Comparison of ENCODE assay signal across 21 mouse cellular contexts in the genomic region with DNA sequence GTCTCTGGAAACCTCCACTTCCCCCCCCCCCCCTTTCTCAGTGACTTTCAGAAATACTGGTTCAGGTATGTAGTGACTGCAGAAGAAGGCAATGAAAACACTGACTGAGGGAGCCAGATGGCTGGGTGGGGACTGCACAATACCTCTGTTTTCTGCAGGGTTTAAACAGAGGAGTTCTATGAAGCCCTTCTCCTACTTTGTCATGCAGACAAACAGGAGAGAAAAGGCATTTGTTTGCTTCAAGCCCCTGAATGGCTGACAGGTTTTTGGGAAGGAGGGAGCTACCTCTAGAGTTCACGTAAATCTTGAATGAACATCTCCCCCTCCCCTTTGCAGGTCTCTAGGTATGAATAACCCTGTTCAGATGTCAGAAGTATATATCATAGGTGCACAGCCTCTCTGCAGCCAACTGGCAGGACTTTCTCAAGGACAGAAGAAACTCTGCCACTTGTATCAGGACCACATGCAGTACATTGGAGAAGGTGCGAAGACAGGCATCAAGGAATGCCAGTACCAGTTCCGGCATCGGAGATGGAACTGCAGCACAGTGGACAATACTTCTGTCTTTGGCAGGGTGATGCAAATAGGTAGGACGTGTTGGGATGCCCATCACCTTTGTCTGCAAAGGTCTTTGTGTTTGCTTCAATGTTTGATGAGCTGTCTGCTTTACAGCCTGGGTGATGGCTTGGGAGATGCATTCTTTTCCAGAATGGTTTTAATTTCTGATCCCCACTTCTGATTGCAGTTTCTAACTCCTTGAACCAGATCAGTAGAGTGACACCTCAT. TPM values are rescaled to one million over a fixed set of nuclear protein-coding genes. Genes with fewer than 3 reads are reported as not detected.
DNase-seq lines count a peak whose midpoint lies in the region; ATAC-seq lines count a peak whose summit lies in the region.
"Had no signal": no experiment of that assay in that cellular context is flagged by ENCODE, and none has a peak within 500 bp of the region (broad histone marks: within the 10 kb centered on the region; RNA-seq: fewer than 3 reads in every experiment).

No protein-coding gene starts in this region.

- no peak for ATAC-seq in midbrain, embryonic 12.5 days (ENCODE audit: low FRiP score, low read depth)
- no peak for ATAC-seq in midbrain, embryonic 16.5 days
- no peak for ATAC-seq in embryonic facial prominence, embryonic 13.5 days (ENCODE audit: insufficient number of reproducible peaks, insufficient read depth, low FRiP score, low TSS enrichment, low read depth)
- ATAC-seq in hindbrain, embryonic 15.5 days (ENCODE audit: low FRiP score, low read depth), result no peak
- no peak for ATAC-seq in midbrain, embryonic 13.5 days
- ATAC-seq: forebrain, postnatal 0 days; liver, embryonic 12.5 days had no signal

- 66% methylated on average over 5 of the region's 5 CpGs for WGBS in midbrain, embryonic 12.5 days
- 73% methylated on average over 5 of the region's 5 CpGs for WGBS in midbrain, embryonic 16.5 days
- 55% methylated on average over 5 of the region's 5 CpGs for WGBS in embryonic facial prominence, embryonic 13.5 days
- 64% methylated on average over 5 of the region's 5 CpGs for WGBS in hindbrain, embryonic 15.5 days
- WGBS in midbrain, embryonic 13.5 days, result 72% methylated on average over 5 of the region's 5 CpGs

- no peak for DNase-seq in thymus, postnatal 14 days
- DNase-seq in kidney, postnatal 10 days, result no peak
- no peak for DNase-seq in frontal cortex, adult 2 months (ENCODE audit: extremely low spot score in 1 of 2, low spot score in 1 of 2)
- DNase-seq: adrenal gland, postnatal 10 days; cerebellum, adult 18-20 months; forebrain, postnatal 0 days; gastrocnemius, postnatal 14 days; right cerebral cortex, postnatal 4 days; thymus, adult 2 months had no signal

- H3K4me2 ChIP-seq in midbrain, embryonic 12.5 days (replicated peaks), result peak overlapping the region; percentile 91
- H3K4me2 ChIP-seq in midbrain, embryonic 16.5 days (ENCODE audit: low read length), result no peak overlapping the region; the same call in 1 of the 2 replicates
- H3K4me2 ChIP-seq in embryonic facial prominence, embryonic 13.5 days, result peak overlapping the region; percentile 87
- peak overlapping the region; percentile 90 for H3K4me2 ChIP-seq in hindbrain, embryonic 15.5 days
- peak overlapping the region; percentile 17; the same call in 1 of the 2 replicates for H3K4me2 ChIP-seq in midbrain, embryonic 13.5 days (replicated peaks)
- H3K4me2 ChIP-seq: kidney, embryonic 15.5 days; liver, embryonic 12.5 days had no signal

- peaks cover 42% of the 10 kb centered on the region for H3K4me1 ChIP-seq in midbrain, embryonic 12.5 days
- H3K4me1 ChIP-seq in midbrain, embryonic 16.5 days (ENCODE audit: control insufficient read depth, insufficient read depth, low read length), result peaks cover 31% of the 10 kb centered on the region
- H3K4me1 ChIP-seq in embryonic facial prominence, embryonic 13.5 days, result peaks cover 43% of the 10 kb centered on the region
- H3K4me1 ChIP-seq in hindbrain, embryonic 15.5 days (replicated peaks), result peaks cover 45% of the 10 kb centered on the region
- peaks cover 52% of the 10 kb centered on the region for H3K4me1 ChIP-seq in midbrain, embryonic 13.5 days (replicated peaks)
- H3K4me1 ChIP-seq: megakaryocyte, embryonic 14.5 days had no signal

- no peak overlapping the region for H3K9ac ChIP-seq in midbrain, embryonic 12.5 days (replicated peaks)
- H3K9ac ChIP-seq in midbrain, embryonic 16.5 days (ENCODE audit: low read depth, low read length), result no peak overlapping the region
- peak overlapping the region; percentile 100 for H3K9ac ChIP-seq in embryonic facial prominence, embryonic 13.5 days
- H3K9ac ChIP-seq in hindbrain, embryonic 15.5 days, result no peak overlapping the region
- H3K9ac ChIP-seq in midbrain, embryonic 13.5 days (replicated peaks), result no peak overlapping the region
- H3K9ac ChIP-seq: forebrain, postnatal 0 days; kidney, embryonic 15.5 days; liver, embryonic 12.5 days had no signal

- peaks cover 48% of the 10 kb centered on the region for H3K27me3 ChIP-seq in midbrain, embryonic 12.5 days
- peaks cover 15% of the 10 kb centered on the region for H3K27me3 ChIP-seq in midbrain, embryonic 16.5 days (ENCODE audit: control insufficient read depth, insufficient read depth, low read depth, low read length)
- no peaks in the 10 kb centered on the region for H3K27me3 ChIP-seq in embryonic facial prominence, embryonic 13.5 days
- H3K27me3 ChIP-seq in hindbrain, embryonic 15.5 days, result peaks cover 13% of the 10 kb centered on the region; the same call in 1 of the 2 replicates
- H3K27me3 ChIP-seq in midbrain, embryonic 13.5 days, result peaks cover 69% of the 10 kb centered on the region

- no peaks in the 10 kb centered on the region for H3K36me3 ChIP-seq in midbrain, embryonic 12.5 days
- H3K36me3 ChIP-seq in midbrain, embryonic 16.5 days (ENCODE audit: control insufficient read depth, insufficient read depth, low read length), result no peaks in the 10 kb centered on the region
- peaks cover 64% of the 10 kb centered on the region for H3K36me3 ChIP-seq in embryonic facial prominence, embryonic 13.5 days
- no peaks in the 10 kb centered on the region for H3K36me3 ChIP-seq in hindbrain, embryonic 15.5 days
- H3K36me3 ChIP-seq in midbrain, embryonic 13.5 days, result no peaks in the 10 kb centered on the region
- H3K36me3 ChIP-seq: G1E; liver, embryonic 12.5 days had no signal

- no peaks in the 10 kb centered on the region for H3K9me3 ChIP-seq in midbrain, embryonic 12.5 days
- no peaks in the 10 kb centered on the region for H3K9me3 ChIP-seq in midbrain, embryonic 16.5 days (replicated peaks; ENCODE audit: control insufficient read depth, low read length, poor library complexity, severe bottlenecking)
- no peaks in the 10 kb centered on the region for H3K9me3 ChIP-seq in embryonic facial prominence, embryonic 13.5 days
- H3K9me3 ChIP-seq in hindbrain, embryonic 15.5 days, result no peaks in the 10 kb centered on the region
- no peaks in the 10 kb centered on the region for H3K9me3 ChIP-seq in midbrain, embryonic 13.5 days
- H3K9me3 ChIP-seq: heart, embryonic 10.5 days; kidney, embryonic 15.5 days; liver, embryonic 12.5 days had no signal

- H3K4me3 ChIP-seq in midbrain, embryonic 12.5 days, result no peak overlapping the region
- H3K4me3 ChIP-seq in midbrain, embryonic 16.5 days (ENCODE audit: low read depth, low read length), result no peak overlapping the region
- H3K4me3 ChIP-seq in embryonic facial prominence, embryonic 13.5 days, result peak overlapping the region; percentile 91
- peak overlapping the region; percentile 62; the same call in 1 of the 2 replicates for H3K4me3 ChIP-seq in hindbrain, embryonic 15.5 days
- H3K4me3 ChIP-seq in midbrain, embryonic 13.5 days (replicated peaks), result no peak overlapping the region
- H3K4me3 ChIP-seq: heart, embryonic 10.5 days; kidney, embryonic 15.5 days; layer of hippocampus, adult 2 months; left cerebral cortex, adult 2 months; liver, embryonic 12.5 days; megakaryocyte, embryonic 14.5 days had no signal

- H3K27ac ChIP-seq in midbrain, embryonic 12.5 days (replicated peaks), result no peak overlapping the region
- no peak overlapping the region for H3K27ac ChIP-seq in midbrain, embryonic 16.5 days (ENCODE audit: low read length)
- peak overlapping the region; percentile 100 for H3K27ac ChIP-seq in embryonic facial prominence, embryonic 13.5 days
- no peak overlapping the region for H3K27ac ChIP-seq in hindbrain, embryonic 15.5 days (replicated peaks)
- H3K27ac ChIP-seq in midbrain, embryonic 13.5 days, result no peak overlapping the region
- H3K27ac ChIP-seq: heart, embryonic 10.5 days; kidney, embryonic 15.5 days; layer of hippocampus, adult 2 months; left cerebral cortex, adult 2 months; liver, embryonic 12.5 days had no signal

RNA-seq across cellular contexts. Expression of a gene that starts 8.4 kb away (rescaled TPM):
- 19.3 and 22.5 TPM in 2 replicates for polyA plus RNA-seq in midbrain, embryonic 12.5 days (2016; fragmentation: Nextera tagmentation; extraction: Ambion mirVana)
- polyA plus RNA-seq in midbrain, embryonic 16.5 days (2015; fragmentation: Nextera tagmentation; extraction: Ambion mirVana), result 13.4 and 13.8 TPM in 2 replicates
- polyA plus RNA-seq in embryonic facial prominence, embryonic 13.5 days (2015; fragmentation: Nextera tagmentation; extraction: Ambion mirVana), result 280 and 323 TPM in 2 replicates
- 23.6 and 26.6 TPM in 2 replicates for polyA plus RNA-seq in hindbrain, embryonic 15.5 days (2015; fragmentation: Nextera tagmentation; extraction: Ambion mirVana)
- 14.4 and 17.9 TPM in 2 replicates for polyA plus RNA-seq in midbrain, embryonic 13.5 days (2015; fragmentation: Nextera tagmentation; extraction: Ambion mirVana)
- 12.9 and 13.3 TPM in 2 replicates for polyA plus RNA-seq in frontal cortex, adult 2 months (2012; rRNA removed)
- polyA plus RNA-seq: G1E had no signal

Comparison
In these comparisons a context has a peak if more than half of its experiments do, and no peak if none do; other contexts are left out.
1. H3K4me3 ChIP-seq: peak in embryonic facial prominence, embryonic 13.5 days (single experiment) and hindbrain, embryonic 15.5 days (single experiment); none in midbrain, embryonic 12.5 days (single experiment), midbrain, embryonic 16.5 days (single experiment) and midbrain, embryonic 13.5 days (single experiment).
2. RNA of a gene that starts 8.4 kb away (polyA plus RNA-seq): 280 to 323 TPM in embryonic facial prominence, embryonic 13.5 days; 23.6 to 26.6 TPM in hindbrain, embryonic 15.5 days, 19.3 to 22.5 TPM in midbrain, embryonic 12.5 days, 14.4 to 17.9 TPM in midbrain, embryonic 13.5 days, 13.4 to 13.8 TPM in midbrain, embryonic 16.5 days and 12.9 to 13.3 TPM in frontal cortex, adult 2 months; every median in the first group is over 10 times any median in the second.